Mouse (Mus musculus): ENCODE measurements around the gene Fnbp1l.

Gene Fnbp1l

DNA sequence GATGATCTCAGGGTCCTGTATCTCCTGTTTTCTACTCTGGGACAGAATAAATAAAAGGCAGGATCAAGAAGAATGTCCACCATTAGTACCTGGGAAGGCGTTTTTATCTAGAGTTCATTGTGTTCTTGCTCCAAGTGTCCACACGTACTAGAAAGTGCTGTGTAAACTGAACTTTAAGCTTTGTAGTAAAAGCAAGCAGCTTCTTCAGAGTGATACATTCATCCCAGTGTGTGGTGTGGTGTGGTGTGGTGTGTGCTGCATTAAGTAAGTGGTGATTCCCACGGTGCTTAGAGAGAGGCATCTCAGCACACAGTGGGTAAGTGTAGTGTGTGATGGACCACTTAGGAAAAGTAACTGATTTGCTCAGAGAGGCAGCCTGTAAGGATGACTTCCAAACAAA is 91.0 kb downstream of the Fnbp1l start:
- DNase-seq (ENCODE audit: low read depth, low spot score): no peak

DNA sequence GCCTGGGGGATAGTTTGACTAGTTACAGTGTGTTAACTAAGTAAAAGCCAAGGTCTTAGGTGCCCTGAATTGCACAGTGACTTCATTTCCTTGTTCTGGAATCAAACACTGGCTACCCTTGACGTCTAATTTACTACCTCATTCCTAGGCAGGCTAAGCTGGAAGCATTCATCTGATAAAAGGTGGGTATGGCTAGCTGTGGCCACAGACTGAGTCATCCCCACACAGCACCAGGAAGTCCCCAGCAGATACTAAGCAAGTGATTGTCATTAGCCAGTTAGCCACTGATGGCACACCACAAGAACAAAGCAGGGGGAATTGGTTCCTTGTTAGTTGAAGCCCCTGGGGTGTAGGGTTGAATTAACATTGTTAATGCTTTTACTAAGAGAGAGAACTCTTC is 98.2 kb downstream of the Fnbp1l start:
- DNase-seq (ENCODE audit: low read depth, low spot score): no peak

DNA sequence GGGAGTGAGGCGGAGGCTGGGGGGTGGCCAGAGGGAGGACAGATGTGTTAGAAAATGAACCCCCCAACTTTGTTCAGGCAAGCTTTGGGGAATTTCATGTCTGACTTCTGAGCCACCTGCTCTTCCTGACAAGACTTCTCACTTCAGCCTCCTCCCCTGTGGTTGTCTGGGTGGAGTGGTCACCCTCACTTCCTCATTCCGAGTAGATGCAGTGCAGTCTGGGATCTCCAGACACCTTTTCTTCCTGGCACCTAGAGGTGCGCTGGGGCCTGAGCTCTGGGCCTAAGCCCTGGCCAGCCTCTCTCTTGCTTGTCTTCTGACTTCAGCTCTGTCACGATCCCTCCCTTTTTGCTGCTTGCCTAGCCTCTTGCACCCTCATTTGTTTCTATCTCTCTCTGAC is 98.6 kb downstream of the Fnbp1l start:
- no peak for DNase-seq (ENCODE audit: low read depth, low spot score)

DNA sequence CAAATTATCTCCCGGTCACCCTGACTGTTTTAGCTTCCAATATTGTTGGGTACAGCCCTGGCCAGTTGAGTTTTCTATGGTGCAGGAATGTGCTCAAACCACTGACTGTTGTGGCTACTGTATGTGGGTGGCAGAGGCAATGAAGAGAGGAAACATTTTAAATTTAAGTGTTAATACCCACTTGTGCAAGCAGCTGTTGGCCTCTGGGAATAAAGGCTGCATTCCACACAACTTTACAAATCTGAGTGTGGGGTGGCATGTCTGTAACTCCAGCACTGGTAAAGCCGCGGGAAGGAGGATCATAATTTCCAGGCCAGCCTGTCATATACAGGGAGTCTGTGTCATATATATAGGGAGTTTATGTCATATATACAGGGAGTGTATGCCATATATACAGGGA is 99.2 kb downstream of the Fnbp1l start:
- DNase-seq (ENCODE audit: low read depth, low spot score): no peak

DNA sequence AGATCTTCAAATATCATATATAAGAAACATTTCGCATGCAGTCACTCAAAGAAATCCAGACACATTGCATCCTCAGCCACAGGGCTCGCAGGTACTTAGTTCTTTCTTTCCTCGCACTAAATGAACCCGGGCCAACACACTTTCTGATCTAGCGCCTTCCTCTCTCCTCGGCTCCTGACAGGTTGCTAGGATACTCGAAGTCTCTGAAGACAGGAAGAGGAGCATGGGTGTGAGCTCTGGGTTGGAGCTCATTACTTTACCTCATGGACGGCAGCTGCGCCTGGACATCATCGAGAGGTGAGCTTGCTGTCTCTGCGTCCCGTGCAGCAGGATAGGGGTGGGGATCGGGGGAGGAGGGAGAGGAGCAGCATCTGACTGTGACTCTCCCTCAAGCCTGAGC is 100.4 kb downstream of the Fnbp1l start:
- no peak for DNase-seq (ENCODE audit: low read depth, low spot score)

DNA sequence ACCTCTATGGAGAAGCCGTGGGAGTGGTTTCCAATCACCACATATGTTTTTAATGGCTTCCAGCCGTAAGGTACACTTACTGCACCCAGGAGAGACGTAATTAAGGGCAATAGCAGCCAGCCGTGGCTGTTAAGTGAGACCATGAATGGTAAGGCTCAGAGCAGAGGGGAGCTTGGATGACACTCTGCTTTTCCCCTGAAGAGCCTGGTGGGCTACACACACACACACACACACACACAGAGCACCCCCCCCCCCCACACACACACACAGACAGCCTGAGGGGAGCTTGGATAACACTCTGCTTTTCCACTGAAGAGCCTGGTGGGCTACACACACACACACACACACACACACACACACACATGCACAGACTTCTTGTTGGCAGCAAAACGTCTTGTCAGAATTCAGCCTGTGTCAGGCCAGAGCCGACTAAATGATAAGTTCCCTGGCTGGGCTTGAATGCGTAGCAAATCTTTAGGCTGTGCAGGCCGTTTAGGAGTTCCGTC is 101.2 kb downstream of the Fnbp1l start:
- DNase-seq (ENCODE audit: low read depth, low spot score): no peak

DNA sequence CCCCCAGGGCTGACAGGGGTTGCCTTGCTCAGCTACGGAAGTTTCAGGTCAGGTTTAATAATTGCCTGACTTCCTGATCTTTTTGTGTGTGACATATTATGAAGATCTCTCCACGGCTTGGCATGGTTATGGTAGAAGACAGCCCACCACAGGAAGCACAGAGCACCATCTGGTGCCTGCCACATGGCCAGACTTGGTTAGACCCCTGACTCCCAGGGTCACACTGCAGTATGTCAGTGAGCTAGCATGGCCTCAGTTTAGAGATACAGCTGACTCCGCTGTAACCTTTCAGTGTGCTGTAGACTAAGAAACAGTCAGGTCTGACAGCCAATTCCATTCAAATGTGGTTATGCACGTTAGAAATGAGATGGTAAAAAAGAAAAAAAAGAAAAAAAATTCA is 101.8 kb downstream of the Fnbp1l start:
- no peak for DNase-seq (ENCODE audit: low read depth, low spot score)

DNA sequence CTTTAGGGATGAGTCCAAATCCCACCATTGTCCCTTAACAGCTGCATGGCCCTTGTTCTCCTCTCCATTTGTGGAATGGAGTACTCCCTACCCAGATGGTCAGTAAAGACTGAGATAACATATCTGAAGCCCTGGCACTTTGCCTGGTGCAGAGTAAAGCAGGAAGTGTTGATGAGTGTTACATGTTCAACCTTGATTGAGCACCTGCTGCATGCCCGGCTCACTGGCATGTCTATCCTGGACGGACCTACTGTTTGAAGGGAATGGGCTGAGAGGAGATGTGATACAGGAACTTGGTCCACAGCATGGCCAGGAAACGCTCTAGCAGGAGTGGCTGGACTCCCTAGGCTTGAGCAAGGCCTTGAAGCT is 103.2 kb downstream of the Fnbp1l start:
- no peak for DNase-seq (ENCODE audit: low read depth, low spot score)

DNA sequence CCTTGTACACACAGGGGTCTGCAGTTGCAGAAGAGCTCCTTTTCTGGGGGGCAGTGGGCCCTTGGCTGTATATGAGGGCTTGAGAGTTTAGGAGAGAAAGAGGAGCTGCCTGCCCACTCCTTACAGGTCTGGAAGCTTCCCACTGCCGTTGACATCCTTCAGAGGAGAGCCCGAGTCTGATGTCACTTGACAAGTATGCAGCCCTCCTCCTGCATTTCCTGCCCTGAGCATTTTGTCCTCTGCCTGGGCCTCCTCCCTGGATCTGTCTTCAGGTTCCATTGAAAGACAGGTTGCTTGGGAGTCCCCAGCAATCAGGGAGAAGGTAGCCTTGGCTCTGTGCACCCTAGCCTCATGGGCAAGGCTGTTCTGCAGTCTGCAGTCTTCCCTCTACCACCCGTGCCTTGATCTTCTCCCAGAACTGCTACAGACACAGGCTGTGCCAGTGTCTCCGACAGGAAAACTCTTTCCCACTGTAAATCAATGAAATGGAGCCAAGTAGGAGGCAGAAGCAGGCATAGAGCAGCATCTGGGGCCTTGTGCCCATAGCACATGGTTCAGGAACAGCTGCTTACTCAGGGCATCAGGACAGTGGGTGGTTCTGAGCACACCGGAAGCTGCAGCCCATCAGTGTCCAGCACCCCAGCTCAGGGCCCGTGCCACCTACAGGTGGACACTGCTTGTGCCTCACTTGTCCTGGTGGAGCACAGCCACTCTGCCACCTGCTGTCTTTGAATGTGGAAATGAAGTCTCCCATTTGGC is 103.8 kb downstream of the Fnbp1l start:
- no peak for DNase-seq (ENCODE audit: low read depth, low spot score)

DNA sequence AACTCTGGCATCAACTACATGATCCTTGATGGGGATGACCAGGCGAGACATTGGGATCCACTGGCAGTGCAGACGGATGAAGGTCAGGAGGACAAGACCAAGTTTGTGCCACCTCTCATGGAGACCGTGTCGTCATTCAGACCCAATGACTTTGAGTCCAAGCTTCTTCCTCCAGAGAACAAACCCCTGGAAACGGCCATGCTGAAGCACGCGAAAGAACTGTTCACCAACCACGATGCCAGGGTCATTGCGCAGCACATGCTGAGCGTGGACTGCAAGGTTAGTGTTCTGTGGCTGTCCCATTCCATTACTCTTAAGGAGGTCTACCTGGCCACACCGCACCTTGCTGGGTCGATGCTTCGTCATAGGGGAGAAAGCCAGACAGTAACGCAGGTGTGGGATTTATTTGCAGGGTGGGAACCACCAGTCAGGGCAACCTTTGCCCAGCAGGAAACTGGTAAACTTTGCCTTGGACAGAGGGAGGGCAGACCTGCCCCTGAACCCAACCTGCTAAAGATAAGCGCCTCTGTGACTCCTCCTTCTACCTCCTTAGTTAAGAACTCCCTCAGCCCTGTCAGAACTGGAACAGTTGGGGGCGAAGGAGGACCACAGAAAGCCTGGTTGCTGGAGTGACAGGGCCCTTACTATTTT is 106.7 kb downstream of the Fnbp1l start:
- no peak for DNase-seq (ENCODE audit: low read depth, low spot score)

DNA sequence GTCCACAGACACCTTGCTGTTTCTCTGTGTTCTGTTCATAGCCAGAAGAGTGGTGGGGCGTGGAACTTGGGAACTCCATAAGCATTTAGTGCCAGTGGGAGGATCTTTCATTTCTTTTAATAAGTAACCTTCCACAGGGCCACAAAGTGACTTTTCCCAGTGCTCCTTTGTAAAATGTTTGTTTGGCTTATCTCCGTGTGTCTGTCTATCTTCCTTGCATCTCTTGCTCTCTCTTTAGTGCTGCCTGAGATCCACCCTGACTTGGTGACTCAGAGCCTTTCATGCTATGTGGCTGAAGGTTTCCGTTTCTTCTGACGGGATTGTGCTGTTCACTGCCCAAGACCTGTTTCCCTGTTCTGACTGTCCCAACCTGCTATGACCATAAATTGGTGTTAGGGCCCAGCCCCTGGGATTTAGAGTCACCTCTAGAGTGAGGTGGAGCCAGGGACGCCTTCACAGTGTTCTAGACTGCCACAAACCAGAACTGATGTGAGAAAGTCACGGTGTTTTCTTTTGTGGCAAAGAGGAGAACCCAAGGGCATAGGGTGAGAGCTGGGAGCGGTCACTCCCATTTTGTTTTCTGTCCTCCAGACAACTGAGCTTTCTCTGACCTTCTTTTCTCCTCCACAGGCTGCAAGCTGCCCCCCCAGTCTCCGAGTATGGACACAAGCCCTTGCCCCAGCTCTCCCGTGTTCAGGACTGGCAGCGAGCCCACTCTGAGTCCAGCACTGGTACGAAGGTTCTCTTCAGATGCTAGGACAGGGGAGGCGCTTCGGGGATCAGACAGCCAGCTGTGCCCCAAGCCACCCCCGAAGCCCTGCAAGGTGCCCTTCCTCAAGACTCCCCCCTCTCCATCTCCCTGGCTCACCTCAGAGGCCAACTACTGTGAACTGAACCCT is 107.5 kb downstream of the Fnbp1l start:
- no peak for DNase-seq (ENCODE audit: low read depth, low spot score)

DNA sequence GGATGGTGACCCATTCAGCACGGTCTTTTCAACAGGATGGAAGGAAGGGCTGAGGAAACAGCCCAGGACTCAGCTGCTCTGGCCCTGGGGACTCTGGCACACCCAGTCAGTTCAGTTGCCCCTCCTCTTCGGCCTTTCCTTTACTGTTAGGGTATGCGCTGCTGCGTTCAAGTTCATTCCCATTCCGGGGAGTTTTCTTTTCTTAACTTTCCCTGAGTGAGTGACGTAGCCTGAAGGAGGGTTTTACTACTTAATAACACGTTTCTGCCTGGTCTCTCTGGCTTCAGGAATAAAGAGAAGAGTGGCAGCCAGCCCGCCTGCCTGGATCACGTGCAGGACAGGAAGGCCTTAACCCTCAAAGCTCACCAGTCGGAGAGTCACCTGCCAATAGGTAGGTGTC is 108.6 kb downstream of the Fnbp1l start:
- DNase-seq (ENCODE audit: low read depth, low spot score): peak; percentile 14

DNA sequence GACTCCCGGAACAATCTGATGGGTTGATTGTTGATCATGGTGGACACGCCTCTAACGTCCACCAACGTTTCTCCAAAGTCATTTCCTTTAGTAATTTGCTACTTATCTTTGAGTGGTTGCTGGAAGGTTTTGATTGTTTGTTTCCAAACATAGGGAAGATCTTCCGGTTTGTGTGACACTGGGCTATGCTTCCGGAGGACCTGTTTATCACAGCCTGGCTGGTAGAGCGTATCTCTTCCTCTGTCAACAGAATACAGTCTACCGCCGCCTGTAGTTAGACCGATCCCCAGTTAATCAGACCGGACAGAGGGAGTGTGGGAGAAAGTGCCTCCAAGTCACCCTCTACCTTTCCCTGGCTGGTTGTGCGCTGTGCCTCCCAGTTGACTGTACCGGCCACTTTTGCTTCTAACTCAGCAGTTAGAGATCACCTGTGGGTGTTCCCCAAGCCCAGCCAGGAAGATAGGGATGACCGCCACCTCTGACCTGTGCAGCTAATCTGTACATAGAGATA is 109.2 kb downstream of the Fnbp1l start:
- no peak for DNase-seq (ENCODE audit: low read depth, low spot score)

DNA sequence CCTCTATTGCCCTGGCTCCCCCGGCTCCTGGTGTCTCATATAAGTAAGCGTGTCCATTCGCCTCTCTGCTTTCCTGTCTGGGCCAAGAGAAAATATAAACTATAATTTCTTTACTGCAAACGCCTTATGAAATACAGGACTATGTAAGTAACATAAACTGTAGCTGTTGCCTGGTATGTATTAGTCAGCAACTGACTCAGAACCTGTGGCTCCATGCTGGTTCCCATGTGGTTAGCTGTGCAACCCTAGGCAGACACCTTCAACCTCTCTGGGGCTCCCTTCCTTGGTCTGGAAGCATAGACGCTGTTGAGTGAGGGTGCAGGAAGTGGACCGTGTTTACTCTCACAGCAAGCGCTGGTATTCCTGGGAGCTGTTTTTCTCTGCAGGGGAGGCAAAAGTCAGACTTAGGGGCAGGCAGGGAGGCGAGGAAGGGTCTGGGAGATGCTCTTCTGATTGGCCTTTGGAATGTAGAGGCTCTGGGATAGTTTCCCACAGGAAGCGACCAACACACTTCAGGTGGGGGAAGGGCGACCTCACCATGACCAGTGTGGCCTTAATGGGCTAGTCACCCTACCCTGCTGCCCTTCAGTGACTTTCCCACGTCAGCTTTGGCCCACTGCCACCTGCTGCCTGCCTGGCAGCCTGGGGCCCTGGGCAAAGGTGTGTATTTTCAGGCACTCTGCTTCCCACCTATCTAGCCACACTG is 109.8 kb downstream of the Fnbp1l start:
- peak; percentile 19 for DNase-seq (ENCODE audit: low read depth, low spot score)

DNA sequence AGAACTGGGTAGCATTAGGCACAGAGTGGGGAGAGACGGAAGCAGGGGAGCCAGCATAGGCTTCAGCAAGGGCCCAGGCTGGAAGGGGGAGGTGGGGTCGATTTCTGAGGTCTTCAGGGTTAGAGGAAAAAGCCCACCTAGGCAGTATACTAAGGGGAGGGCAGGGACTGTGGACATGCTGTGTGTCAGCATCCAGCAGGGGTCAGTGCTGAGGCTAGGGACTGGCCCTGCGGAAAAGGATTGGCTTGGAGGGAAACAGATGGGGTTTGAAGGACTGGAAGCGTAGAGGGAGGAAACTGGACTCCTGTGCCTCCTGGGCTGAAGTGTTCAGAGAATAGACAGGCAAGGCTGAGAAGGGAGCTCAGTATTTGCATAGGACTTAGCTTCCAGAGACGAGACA is 110.4 kb downstream of the Fnbp1l start:
- peak; percentile 22 for DNase-seq (ENCODE audit: low read depth, low spot score)

DNA sequence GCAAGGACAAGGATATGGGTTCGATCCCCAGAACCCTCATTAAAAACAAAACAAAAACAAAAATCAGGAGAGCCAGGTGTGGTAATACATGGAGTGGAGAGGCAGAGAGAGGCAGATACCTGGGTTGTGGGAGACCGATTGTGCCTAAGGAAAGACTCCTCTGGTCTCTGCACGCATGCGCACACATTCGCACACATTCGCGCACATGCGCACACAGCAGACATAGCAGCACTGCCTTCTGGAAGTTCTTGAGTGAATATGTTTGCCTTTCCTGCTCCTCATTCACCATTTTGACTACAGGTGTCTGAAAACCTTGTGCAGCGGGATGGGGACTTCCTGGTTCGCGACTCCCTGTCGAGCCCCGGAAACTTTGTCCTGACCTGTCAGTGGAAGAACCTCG is 111.7 kb downstream of the Fnbp1l start:
- no peak for DNase-seq (ENCODE audit: low read depth, low spot score)

DNA sequence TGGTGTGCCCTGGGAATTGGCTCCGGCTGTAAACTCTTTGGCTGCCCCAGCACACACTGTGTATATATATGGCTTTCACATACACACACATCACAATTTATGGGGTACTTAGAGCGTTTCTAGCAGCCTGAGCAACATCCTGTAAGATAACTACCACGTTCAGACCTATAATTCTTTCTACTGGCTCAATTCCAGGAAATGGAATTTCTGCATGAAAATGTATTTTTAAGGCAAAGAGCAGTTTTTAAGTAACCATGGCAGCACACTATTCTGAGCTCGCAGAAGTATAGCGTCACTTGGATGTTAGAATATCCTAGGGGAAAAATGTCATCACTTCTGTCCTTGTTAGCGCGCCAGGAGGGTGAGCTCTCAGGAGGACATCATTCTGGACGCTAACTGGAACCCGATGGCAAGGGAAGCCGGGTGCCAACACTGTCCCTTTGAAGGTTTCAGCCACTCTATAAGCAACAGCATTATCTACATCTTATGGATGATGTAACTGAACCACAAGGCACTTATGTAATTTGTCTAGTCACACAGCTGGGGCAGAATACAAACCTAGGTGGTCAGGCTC is 113.1 kb downstream of the Fnbp1l start:
- no peak for DNase-seq (ENCODE audit: low read depth, low spot score)

DNA sequence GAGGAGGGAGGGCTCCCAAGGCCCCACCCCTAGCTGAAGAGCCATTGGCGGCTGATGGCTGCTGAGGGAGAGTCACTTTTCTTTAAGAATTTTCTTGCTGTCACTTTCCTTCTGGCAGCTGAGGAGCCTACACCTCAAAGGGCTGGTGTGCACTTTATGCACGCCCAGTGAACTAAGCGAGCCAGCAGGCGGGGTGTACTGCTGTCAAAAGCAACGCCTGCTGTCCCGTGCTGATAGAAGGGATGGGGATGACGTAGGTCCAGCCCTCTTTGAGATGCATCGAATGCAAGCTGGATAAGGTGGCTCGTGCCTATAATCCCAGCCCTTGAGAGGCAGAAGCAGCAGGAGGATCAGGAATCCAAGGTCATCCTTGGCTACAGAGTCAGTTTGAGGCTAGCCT is 118.6 kb downstream of the Fnbp1l start:
- no peak for DNase-seq (ENCODE audit: low read depth, low spot score)

DNA sequence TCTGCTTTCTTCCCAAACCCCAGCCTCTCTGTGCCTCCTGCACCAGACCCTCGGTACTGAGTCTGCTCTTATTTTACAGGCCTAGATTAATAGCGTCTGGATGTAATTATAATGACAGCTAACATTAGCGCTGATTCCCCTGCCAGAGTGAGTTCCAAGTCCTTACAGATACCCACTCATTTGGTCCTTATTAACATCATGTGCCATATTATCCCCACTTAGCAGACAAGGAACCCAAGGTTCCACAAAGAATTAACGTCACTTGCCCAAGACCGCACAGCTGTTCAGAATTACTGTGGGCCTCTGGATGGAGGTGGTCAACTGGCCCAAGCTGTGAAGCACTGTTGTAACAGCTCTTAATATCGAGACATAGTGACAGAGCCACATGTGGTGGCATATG is 119.9 kb downstream of the Fnbp1l start:
- no peak for DNase-seq (ENCODE audit: low read depth, low spot score)

DNA sequence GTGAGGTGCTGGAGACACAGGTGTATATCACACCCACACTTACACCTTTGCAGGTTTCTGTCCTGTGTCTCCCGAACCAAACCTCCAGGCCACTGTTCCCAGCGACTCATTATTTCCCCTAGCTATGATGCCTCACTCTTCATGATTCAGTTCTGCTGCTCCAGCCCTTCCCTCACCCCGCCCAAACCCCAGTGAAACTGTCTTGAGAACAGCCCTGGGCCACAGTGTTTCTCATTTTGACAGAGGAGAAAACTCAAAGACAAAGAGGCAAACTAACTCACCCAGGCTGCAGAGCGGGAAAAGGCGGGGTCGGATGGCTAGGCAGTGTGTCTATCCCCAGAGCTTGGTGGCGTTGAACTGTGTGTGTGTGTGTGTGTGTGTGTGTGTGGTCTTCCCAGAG is 121.0 kb downstream of the Fnbp1l start:
- no peak for DNase-seq (ENCODE audit: low read depth, low spot score)

DNA sequence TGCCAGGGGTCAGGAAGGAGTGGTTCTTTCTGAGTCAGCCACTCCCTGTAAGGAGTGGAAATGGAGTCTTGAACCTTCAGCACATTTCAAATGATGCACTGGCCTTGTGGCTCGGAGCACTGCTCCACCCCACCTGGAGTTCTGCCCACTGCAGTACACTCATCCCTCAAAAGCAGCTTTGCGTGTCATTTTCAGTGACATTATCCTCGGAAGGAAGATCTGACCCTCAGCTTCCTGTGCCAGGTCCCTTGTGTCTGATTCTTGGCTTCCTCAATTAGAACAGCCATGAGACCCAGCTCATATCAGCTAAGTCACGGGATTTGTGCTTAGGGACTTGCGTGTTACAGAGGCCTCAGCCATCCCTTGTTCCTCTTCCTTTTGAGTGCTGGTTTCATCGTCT is 121.6 kb downstream of the Fnbp1l start:
- peak; percentile 36 for DNase-seq (ENCODE audit: low read depth, low spot score)
